Comparison of ENCODE assay signal across 28 mouse cellular contexts in genomic region chr11:3755341-3755740, GRCm38 (mm10).
DNase-seq lines count a peak whose midpoint lies in the region; ATAC-seq and TF ChIP-seq lines count a peak whose summit lies in the region.
"Had no signal": no experiment of that assay in that cellular context is flagged by ENCODE, and none has a peak within 500 bp of the region (broad histone marks: within the 10 kb centered on the region; RNA-seq: fewer than 3 reads in every experiment).

No protein-coding gene starts in this region.

- WGBS in midbrain, embryonic 11.5 days: 61% methylated on average over 4 of the region's 4 CpGs
- WGBS in midbrain, embryonic 14.5 days: 69% methylated on average over 4 of the region's 4 CpGs
- WGBS in liver, embryonic 13.5 days (ENCODE audit: insufficient replicate concordance): 40% methylated on average over 4 of the region's 4 CpGs

- no peak overlapping the region for H3K9ac ChIP-seq in midbrain, embryonic 11.5 days (ENCODE audit: low read length)
- H3K9ac ChIP-seq in midbrain, embryonic 14.5 days (replicated peaks; ENCODE audit: low read length): no peak overlapping the region
- H3K9ac ChIP-seq in liver, embryonic 13.5 days: no peak overlapping the region
- H3K9ac ChIP-seq: heart, embryonic 13.5 days; hindbrain, embryonic 14.5 days; limb, embryonic 15.5 days; lung, embryonic 15.5 days; midbrain, embryonic 15.5 days had no signal

- no peak for DNase-seq in layer of hippocampus, adult 2 months (ENCODE audit: low spot score in 2 of 2)
- no peak for DNase-seq in layer of hippocampus, postnatal 25 days (ENCODE audit: extremely low spot score in 1 of 2, low spot score in 1 of 2)
- peak; percentile 31 for DNase-seq in midbrain, embryonic 11.5 days (ENCODE audit: low spot score, missing footprints)
- DNase-seq in midbrain, embryonic 14.5 days: no peak
- no peak for DNase-seq in liver, embryonic 13.5 days
- no peak for DNase-seq in testis, postnatal 10 days (ENCODE audit: low spot score)
- no peak for DNase-seq in T-cell, adult 2 months (ENCODE audit: low spot score)
- DNase-seq: cerebellum, postnatal 14 days; gastrocnemius, postnatal 14 days; heart, adult 2 months; kidney, adult 9 months; kidney, postnatal 25 days; right cerebral cortex, adult 18-20 months; right cerebral cortex, postnatal 4 days; thymus, adult 2 months; thymus, postnatal 36 days had no signal

- H3K4me2 ChIP-seq in midbrain, embryonic 11.5 days: no peak overlapping the region
- no peak overlapping the region for H3K4me2 ChIP-seq in midbrain, embryonic 14.5 days (ENCODE audit: low read length)
- H3K4me2 ChIP-seq in liver, embryonic 13.5 days: no peak overlapping the region
- H3K4me2 ChIP-seq: heart, embryonic 13.5 days; hindbrain, embryonic 14.5 days; limb, embryonic 15.5 days; lung, embryonic 15.5 days; midbrain, embryonic 15.5 days had no signal

- 0 out of 2 replicates have a peak overlapping the region, but pooled peaks have one; percentile 28 for H3K27ac ChIP-seq in layer of hippocampus, adult 2 months
- H3K27ac ChIP-seq in midbrain, embryonic 11.5 days (ENCODE audit: low read depth, low read length): no peak overlapping the region
- no peak overlapping the region for H3K27ac ChIP-seq in midbrain, embryonic 14.5 days (replicated peaks; ENCODE audit: low read depth, low read length)
- no peak overlapping the region for H3K27ac ChIP-seq in liver, embryonic 13.5 days
- H3K27ac ChIP-seq: heart, adult 2 months; heart, embryonic 13.5 days; hindbrain, embryonic 14.5 days; limb, embryonic 10.5 days; limb, embryonic 15.5 days; lung, embryonic 15.5 days; midbrain, embryonic 15.5 days; stomach, postnatal 0 days had no signal

- no peak overlapping the region for H3K4me3 ChIP-seq in layer of hippocampus, adult 2 months
- no peak overlapping the region for H3K4me3 ChIP-seq in midbrain, embryonic 11.5 days (ENCODE audit: low read depth, low read length)
- H3K4me3 ChIP-seq in midbrain, embryonic 14.5 days (replicated peaks; ENCODE audit: low read depth, low read length): no peak overlapping the region
- no peak overlapping the region for H3K4me3 ChIP-seq in liver, embryonic 13.5 days (replicated peaks)
- H3K4me3 ChIP-seq: erythroblast, embryonic 14.5 days; heart, adult 2 months; heart, embryonic 13.5 days; limb, embryonic 10.5 days; limb, embryonic 15.5 days; lung, embryonic 15.5 days; midbrain, embryonic 15.5 days had no signal

- H3K36me3 ChIP-seq in midbrain, embryonic 11.5 days (ENCODE audit: control insufficient read depth, insufficient read depth, low read length): no peaks in the 10 kb centered on the region
- H3K36me3 ChIP-seq in midbrain, embryonic 14.5 days (ENCODE audit: control insufficient read depth, insufficient read depth, low read length): no peaks in the 10 kb centered on the region
- H3K36me3 ChIP-seq in liver, embryonic 13.5 days: no peaks in the 10 kb centered on the region
- H3K36me3 ChIP-seq: G1E; heart, embryonic 13.5 days; limb, embryonic 10.5 days; limb, embryonic 15.5 days; lung, embryonic 15.5 days; midbrain, embryonic 15.5 days had no signal

- H3K9me3 ChIP-seq in midbrain, embryonic 11.5 days (ENCODE audit: control insufficient read depth, low read length): no peaks in the 10 kb centered on the region
- no peaks in the 10 kb centered on the region for H3K9me3 ChIP-seq in midbrain, embryonic 14.5 days (ENCODE audit: control insufficient read depth, low read length)
- H3K9me3 ChIP-seq in liver, embryonic 13.5 days (replicated peaks): no peaks in the 10 kb centered on the region
- H3K9me3 ChIP-seq: G1E; heart, embryonic 13.5 days; limb, embryonic 10.5 days; limb, embryonic 15.5 days; lung, embryonic 15.5 days; megakaryocyte, embryonic 14.5 days; midbrain, embryonic 15.5 days had no signal

- H3K4me1 ChIP-seq in midbrain, embryonic 11.5 days (ENCODE audit: control insufficient read depth, insufficient read depth, low read length): no peaks in the 10 kb centered on the region
- H3K4me1 ChIP-seq in midbrain, embryonic 14.5 days (ENCODE audit: control insufficient read depth, insufficient read depth, low read length): no peaks in the 10 kb centered on the region
- 0 out of 2 replicates have a peak, but pooled peaks cover 12% of the 10 kb centered on the region for H3K4me1 ChIP-seq in liver, embryonic 13.5 days (replicated peaks)
- H3K4me1 ChIP-seq: heart, embryonic 13.5 days; limb, embryonic 15.5 days; lung, embryonic 15.5 days; midbrain, embryonic 15.5 days had no signal

- H3K27me3 ChIP-seq in midbrain, embryonic 11.5 days (ENCODE audit: control insufficient read depth, insufficient read depth, low read length): no peaks in the 10 kb centered on the region
- H3K27me3 ChIP-seq in midbrain, embryonic 14.5 days (ENCODE audit: control insufficient read depth, insufficient read depth, low read length): 0 out of 2 replicates have a peak, but pooled peaks cover 4% of the 10 kb centered on the region
- peaks cover 14% of the 10 kb centered on the region for H3K27me3 ChIP-seq in liver, embryonic 13.5 days

- TF ChIP-seq CTCF in layer of hippocampus, adult 2 months (conservative IDR thresholded peaks at IDR 0.05): no peak

- no peak for ATAC-seq in midbrain, embryonic 11.5 days (ENCODE audit: low FRiP score)
- ATAC-seq in midbrain, embryonic 14.5 days (ENCODE audit: low FRiP score, low TSS enrichment): no peak
- peak; percentile 57; the same call in 1 of the 2 replicates for ATAC-seq in liver, embryonic 13.5 days (ENCODE audit: low read depth)
- ATAC-seq: forebrain, embryonic 16.5 days; intestine, postnatal 0 days; midbrain, embryonic 15.5 days had no signal
